Mouse (Mus musculus): ENCODE measurements around the gene Nsmce1.

Nsmce1 gene

DNA sequence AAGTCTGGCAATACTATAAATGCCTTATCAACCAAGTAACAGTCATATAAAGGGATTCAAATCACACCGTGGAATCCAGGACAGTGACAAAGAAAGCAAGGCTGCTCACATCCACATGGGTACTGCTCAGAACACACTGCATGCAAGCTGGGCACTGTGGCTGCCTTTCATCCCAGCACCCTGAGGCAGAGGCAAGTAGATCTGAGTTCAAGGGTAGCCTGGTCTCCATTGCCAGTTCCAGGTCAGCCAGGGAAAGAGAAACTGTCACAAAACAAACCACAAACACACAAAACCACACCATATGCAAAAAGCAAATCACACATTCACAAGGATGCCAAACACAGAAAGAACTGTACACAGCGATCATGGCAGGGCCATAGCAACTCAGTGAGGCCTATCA is 1.8 kb downstream of the Nsmce1 start:
- no peak for DNase-seq (ENCODE audit: low spot score)

DNA sequence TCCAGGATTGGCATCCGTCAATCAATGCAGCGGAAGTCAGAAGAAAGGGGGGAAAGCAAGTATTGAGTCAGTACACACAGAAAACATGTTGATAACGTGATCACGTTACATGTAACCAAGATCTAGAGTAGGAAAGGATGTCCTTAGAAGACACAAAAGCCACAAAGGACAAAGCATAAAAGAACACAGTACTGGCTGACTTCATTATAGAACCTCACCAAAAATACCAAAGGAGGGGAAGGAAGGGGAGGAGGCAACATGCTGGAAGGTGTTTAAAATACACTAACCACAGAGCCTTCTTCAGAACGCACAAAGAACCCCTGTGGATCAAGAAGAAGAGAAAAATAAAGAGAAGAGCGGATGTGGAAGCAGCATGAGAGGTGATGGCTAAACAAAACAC is 2.7 kb downstream of the Nsmce1 start:
- DNase-seq (ENCODE audit: low spot score) = no peak

- no peak for DNase-seq (ENCODE audit: low spot score)
These were observed 4.3 kb downstream of the Nsmce1 start for GRCm38 (mm10) chr7:125487126-125487525.

GRCm38 (mm10) chr7:125486121-125486630 is 5.2 kb downstream of the Nsmce1 start:
- DNase-seq (ENCODE audit: low spot score) = no peak

- DNase-seq (ENCODE audit: low spot score) = no peak
These were observed 6.6 kb downstream of the Nsmce1 start for GRCm38 (mm10) chr7:125484791-125485190.

- no peak for DNase-seq (ENCODE audit: low spot score)
These were observed 8.5 kb downstream of the Nsmce1 start for GRCm38 (mm10) chr7:125482886-125483285.

GRCm38 (mm10) chr7:125482339-125482738 is 9.1 kb downstream of the Nsmce1 start:
- no peak for DNase-seq (ENCODE audit: low spot score)

DNA sequence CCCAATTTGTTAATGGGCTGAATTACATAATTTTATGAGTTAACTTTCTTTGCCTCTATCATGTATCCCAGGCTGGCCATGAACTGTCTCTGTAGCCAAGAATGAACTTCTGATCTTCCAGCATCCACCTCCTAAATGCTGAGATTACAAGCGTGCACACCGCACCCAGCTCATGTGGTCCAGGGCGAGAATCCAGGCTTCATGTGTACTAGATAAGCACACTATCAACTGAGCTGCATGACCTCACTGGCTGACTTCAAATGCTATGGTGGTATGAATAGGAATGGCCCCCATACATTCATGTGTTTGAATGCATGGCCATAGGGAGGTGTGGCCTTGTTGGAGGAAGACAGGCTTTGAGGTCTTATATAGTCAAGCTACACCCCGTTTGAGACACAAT is 10.9 kb downstream of the Nsmce1 start:
- DNase-seq (ENCODE audit: low spot score) = no peak

DNA sequence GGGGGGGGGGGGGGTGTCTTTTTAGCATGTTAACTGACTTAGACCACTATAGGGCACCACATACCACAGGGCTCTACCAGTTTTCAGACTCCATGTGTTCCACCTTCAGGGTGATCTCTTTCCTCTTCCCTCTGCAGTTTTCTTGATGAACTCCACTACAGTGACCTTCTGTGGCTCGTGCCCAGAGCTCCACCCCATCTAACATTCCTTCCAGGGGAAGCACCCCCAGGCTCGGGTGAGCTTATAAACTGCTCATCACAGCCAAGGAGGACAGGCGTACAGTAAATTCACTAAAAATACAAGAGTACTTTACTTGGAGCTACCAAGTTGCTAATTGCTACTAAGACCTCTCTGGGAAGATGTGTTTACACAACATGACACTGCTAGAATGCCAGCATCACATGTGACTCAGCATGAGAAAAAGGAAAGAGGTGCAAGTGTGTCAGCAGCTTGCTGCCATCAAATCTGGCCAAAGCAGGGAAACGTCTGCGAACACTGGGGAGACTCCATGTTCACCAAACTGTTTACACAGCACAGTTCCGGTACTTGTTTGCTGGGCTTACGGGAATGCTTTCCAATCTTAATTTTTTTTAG is 12.9 kb downstream of the Nsmce1 start:
- DNase-seq (ENCODE audit: low spot score) = peak; percentile 24

DNA sequence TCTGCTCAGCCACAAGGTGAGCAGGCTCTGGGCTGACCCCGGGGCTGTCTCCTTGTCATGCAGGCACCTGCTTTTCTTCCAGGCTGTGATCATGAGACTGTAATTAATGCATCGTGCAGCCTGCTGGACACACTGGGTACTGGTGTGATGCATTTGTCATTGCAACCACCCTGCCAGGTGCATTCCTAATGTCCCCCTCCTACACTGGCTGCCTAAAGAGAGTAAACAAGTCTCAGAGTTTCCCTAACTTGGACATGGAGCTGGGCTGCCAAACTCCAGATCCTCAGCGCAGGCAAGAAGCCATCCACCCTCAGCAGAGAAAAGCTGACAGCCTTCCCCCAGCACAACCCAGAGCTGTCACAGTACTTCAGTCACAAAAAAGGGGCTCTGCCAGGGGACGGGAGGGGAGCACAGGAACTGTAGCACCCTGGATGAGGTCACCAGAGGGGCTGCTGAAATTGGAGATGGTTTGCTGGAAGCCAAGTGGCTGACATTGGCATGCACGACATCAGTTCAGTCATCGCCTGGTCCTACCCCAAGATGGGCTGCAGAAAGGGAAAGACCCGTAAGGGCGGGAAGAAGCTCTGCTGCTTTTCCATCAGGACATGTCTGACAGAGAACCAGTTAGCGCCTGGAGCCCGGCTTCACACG is 15.7 kb downstream of the Nsmce1 start:
- no peak for DNase-seq (ENCODE audit: low spot score)

DNA sequence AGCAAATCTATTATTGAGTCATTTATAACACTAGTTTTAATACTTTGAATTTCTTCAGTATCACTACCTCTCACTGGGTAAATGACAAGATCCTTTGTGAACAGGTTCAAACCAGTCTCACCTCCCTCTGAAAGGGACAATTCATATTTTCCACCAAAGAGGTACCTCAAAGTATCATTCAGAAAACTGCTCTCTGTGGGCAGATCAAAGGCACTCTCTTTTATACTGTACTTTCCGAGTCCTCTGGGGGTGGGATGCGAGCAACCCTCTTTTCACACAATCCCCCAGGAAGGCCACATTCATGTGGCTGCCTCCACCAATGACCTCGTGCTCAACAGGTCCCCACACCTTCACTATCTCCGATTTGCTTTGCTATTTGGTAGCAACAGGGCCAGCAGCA is 16.9 kb downstream of the Nsmce1 start:
- DNase-seq (ENCODE audit: low spot score) = no peak

DNA sequence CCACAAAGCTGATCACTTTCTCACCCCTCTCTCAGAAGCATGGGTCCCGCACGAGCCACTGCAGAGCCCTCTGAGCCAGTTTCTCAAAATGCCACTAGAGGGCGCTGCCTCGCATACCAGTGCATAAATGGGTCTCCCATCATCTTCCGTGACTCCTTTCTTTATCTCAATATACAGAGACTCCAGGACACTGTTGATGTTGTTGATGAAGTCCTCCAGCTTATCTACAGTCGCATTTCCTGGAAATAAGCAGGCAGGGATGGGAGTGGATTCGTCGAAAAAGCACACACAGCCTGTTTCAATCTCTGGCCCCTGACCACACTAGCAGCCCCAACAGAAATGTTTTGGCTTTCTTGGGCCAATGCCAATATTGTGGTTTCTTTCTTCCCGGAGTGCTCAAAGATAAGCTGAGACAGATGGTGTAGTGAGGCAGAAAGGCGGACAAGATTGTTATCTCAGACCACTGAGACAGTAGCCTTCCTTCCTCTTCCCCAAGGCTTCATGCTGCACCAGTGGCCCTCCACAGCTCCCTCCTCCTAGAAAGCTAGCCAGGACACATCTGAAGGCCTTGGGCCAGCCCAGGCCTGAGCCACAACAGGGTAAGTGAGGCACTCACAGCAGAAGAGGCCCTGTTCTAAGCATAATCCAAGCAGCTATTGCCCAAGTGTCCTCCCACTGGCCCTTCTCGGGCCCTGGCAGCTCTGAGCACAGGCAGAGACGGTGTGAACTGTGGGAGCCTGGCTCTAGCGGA is 19.2 kb downstream of the Nsmce1 start:
- peak; percentile 71 for DNase-seq (ENCODE audit: low spot score)

DNA sequence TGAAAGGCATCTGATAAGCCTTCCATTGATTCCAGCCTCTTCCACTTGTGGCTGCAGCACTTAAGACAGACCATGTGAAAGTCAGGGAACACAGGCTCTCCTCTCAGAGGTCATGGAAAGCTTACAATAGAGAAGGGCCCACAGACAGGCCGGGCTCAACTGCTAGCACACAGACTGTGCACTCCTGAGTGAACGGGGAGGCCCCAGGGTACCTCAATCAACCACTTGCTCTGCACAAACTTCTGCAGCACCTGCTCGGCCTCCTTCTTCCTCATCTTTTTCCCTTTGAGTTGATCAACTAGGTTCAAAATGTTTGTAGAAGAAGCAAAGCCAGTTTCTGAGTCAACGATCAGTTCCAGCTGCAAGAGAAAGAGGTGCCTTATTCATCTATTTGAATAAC is 20.5 kb downstream of the Nsmce1 start:
- no peak for DNase-seq (ENCODE audit: low spot score)

GRCm38 (mm10) chr7:125469937-125470336 is 21.5 kb downstream of the Nsmce1 start:
- DNase-seq (ENCODE audit: low spot score) = peak; percentile 69

DNA sequence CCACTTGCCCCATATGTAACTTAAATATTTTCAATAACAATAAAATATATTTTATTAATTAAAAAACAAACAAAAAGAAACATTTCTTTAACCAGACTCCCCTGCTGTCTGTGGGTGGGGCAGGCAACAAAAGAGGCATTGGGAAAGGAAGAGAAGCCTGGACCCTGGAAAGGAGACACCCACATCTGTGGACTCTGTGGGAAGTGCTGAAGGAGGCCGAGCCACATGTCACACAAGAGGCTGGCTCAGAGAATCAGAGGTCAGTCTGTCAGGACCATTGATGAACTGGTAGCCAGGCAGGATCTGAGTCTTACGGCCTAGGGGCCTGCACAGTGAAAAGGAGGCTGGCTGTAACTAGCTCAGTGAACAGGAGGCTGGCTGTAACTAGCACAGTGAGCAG is 29.2 kb downstream of the Nsmce1 start:
- DNase-seq (ENCODE audit: low spot score) = no peak

GRCm38 (mm10) chr7:125453671-125454070 is 37.7 kb downstream of the Nsmce1 start:
- DNase-seq (ENCODE audit: low spot score) = no peak

DNA sequence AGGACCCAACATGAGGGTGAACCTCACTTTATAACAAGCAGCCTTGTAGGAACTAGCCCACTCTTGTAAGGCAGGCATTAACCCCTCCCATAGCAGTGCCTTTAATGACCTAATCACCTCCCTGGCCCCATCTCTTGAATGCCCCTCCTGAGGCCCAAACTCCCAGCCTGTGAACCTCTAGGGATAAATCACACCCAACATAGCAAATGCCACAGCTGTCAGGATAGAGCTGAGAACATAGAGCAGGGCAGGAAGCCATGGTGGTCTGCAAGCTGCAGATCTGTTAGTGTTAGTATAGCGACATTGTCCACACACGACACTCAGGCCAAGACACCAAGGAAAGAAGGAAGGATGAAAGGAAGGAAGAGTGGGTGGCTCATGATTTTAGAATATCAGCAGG is 40.3 kb downstream of the Nsmce1 start:
- DNase-seq (ENCODE audit: low spot score) = no peak

GRCm38 (mm10) chr7:125450678-125451077 is 40.7 kb downstream of the Nsmce1 start:
- DNase-seq (ENCODE audit: low spot score) = no peak

DNA sequence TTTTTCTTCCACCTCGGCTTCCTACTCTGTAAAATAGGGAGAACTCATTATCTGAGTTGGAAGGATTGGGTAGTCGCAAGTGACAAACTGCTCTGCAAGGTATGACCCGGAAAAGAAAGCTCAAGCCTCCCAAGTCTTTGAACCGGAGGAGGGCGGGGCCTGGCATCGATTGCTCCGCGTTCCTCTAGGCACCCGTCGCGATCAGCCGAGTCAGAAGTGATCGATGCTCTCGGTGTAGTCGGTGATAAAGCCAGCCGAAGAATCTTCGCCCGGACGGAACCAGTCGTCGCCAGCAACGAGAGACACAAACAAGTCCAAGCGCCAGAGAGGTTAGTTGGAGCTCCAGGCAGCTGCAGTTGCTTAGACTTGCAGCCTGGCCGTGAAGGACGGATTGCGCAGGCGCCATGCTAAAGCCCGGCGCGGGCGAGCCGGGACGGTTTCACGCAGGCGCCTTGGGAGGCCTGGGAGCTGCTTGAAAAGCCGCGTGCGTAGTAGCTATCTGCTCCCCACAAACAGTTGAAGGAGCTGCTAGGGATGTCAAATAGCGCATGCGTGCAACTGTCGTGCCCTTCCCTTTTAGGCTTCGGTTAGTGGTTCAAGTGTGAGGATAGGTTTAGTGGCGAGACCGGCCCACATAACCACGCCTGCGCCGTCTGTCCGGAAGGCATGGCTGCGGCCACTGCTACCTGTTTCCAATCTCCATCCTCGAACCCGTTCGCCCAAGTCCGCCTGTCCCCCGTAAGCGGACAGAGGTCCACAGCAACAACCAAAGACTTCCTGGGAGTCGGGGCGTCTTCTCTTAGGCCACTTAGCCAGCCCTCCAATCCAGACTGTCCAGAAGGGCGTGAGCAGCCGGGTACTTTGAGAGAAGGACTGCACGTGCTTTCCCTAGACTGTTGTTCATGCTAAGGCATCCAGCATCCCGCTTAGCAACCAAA is 46.7 kb downstream of the Nsmce1 start, which contains the start of gene Kdm8:
Gene Kdm8 (plus strand): TSS at position 213 of the 938 bp plus-strand sequence.
- peak; percentile 91 for DNase-seq (ENCODE audit: low spot score)

DNA sequence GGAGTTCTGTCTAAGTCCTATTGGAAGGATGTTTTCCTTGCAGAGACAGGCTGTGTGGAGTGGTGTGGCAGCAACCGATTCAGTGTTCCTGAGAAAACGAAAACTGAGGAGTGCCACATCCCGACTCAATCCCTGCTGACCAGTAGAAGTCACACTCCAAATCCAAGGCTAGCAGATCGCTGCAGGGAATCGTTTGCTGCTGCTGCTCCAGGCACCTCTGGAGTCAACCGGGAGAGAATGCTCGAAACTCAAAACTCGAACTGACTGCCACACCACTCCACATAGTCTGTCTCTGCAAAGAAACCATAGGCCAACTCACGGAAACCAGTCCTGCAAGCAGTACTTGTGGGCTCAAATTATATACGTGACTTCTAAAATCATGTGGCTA is 47.3 kb downstream of the Nsmce1 start:
- peak; percentile 15 for DNase-seq (ENCODE audit: low spot score)

- no peak for DNase-seq (ENCODE audit: low spot score)
These were observed 49.1 kb downstream of the Nsmce1 start for GRCm38 (mm10) chr7:125442323-125442722.
